Comparison of ENCODE assay signal across 24 mouse cellular contexts in genomic region chr8:94680414-94680813, GRCm38 (mm10). TPM values are rescaled to one million over a fixed set of nuclear protein-coding genes. Genes with fewer than 3 reads are reported as not detected.
DNase-seq lines count a peak whose midpoint lies in the region; ATAC-seq and TF ChIP-seq lines count a peak whose summit lies in the region.
"Had no signal": no experiment of that assay in that cellular context is flagged by ENCODE, and none has a peak within 500 bp of the region (broad histone marks: within the 10 kb centered on the region; RNA-seq: fewer than 3 reads in every experiment).

No protein-coding gene starts in this region.

- peak; percentile 20; the same call in 1 of the 2 replicates for TF ChIP-seq CTCF in gastrocnemius, adult 2 months (IDR thresholded peaks at IDR 0.05)
- peak; percentile 17 for TF ChIP-seq CTCF in left cerebral cortex, adult 2 months (IDR thresholded peaks at IDR 0.05)
- TF ChIP-seq CTCF in bone marrow macrophage, adult 2 months (IDR thresholded peaks at IDR 0.05; ENCODE audit: low read depth, low read length): 0 out of 2 replicates have a peak, but pooled peaks have one; percentile 12

- no peak for DNase-seq in gastrocnemius, adult 2 months
- DNase-seq in gastrocnemius, postnatal 36 days: no peak
- no peak for DNase-seq in left cerebral cortex, adult 2 months (ENCODE audit: extremely low spot score in 1 of 2, low spot score in 2 of 2)
- DNase-seq in left cerebral cortex, postnatal 36 days (ENCODE audit: low spot score in 2 of 2): no peak
- DNase-seq in A20 (ENCODE audit: low read depth, low spot score): peak; percentile 33
- no peak for DNase-seq in spleen, postnatal 4 days (ENCODE audit: low spot score in 2 of 2)
- DNase-seq: adrenal gland, postnatal 36 days; cerebellum, adult 18-20 months; cerebellum, postnatal 25 days; embryo, embryonic 11 days; heart, adult 11 months; kidney, adult 18-20 months; kidney, postnatal 36 days; lung, adult 2 months; right cerebral cortex, postnatal 4 days; thymus, postnatal 25 days had no signal

- 83% methylated on average over 3 of the region's 3 CpGs for WGBS in forebrain, embryonic 15.5 days

- no peak overlapping the region for H3K9ac ChIP-seq in forebrain, embryonic 15.5 days (replicated peaks)
- H3K9ac ChIP-seq: embryonic facial prominence, embryonic 15.5 days; heart, embryonic 13.5 days; hindbrain, embryonic 15.5 days; limb, embryonic 12.5 days had no signal

- intact Hi-C loops in gastrocnemius, adult 2 months (cut with DNase I): no loop called here
- intact Hi-C loops in gastrocnemius, postnatal 36 days (cut with DNase I): no loop called here
- intact Hi-C loops in left cerebral cortex, adult 2 months (cut with DNase I): no loop called here
- intact Hi-C loops in left cerebral cortex, postnatal 36 days (cut with DNase I): no loop called here

- H3K27ac ChIP-seq in gastrocnemius, adult 2 months: no peak overlapping the region
- no peak overlapping the region; the same call in 1 of the 2 replicates for H3K27ac ChIP-seq in left cerebral cortex, adult 2 months
- H3K27ac ChIP-seq in bone marrow macrophage, adult 2 months (ENCODE audit: insufficient read depth, low read depth, low read length): no peak overlapping the region
- no peak overlapping the region for H3K27ac ChIP-seq in forebrain, embryonic 15.5 days (replicated peaks)
- H3K27ac ChIP-seq: embryonic facial prominence, embryonic 15.5 days; heart, embryonic 13.5 days; hindbrain, embryonic 15.5 days; limb, embryonic 12.5 days; macrophage; midbrain, embryonic 10.5 days had no signal

- no peaks in the 10 kb centered on the region for H3K4me1 ChIP-seq in bone marrow macrophage, adult 2 months (ENCODE audit: control insufficient read depth, insufficient read depth, low read length)
- peaks cover 8% of the 10 kb centered on the region; the same call in 1 of the 2 replicates for H3K4me1 ChIP-seq in forebrain, embryonic 15.5 days
- H3K4me1 ChIP-seq: embryonic facial prominence, embryonic 15.5 days; heart, embryonic 13.5 days; hindbrain, embryonic 15.5 days; limb, embryonic 12.5 days had no signal

- no peak for TF ChIP-seq POLR2A in bone marrow macrophage, adult 2 months (IDR thresholded peaks at IDR 0.05; ENCODE audit: borderline replicate concordance, low read depth, low read length)

- no peaks in the 10 kb centered on the region for H3K9me3 ChIP-seq in forebrain, embryonic 15.5 days
- H3K9me3 ChIP-seq: embryonic facial prominence, embryonic 15.5 days; heart, embryonic 13.5 days; hindbrain, embryonic 15.5 days; limb, embryonic 12.5 days had no signal

- no peak overlapping the region for H3K4me2 ChIP-seq in forebrain, embryonic 15.5 days (replicated peaks)
- H3K4me2 ChIP-seq: embryonic facial prominence, embryonic 15.5 days; heart, embryonic 13.5 days; hindbrain, embryonic 15.5 days; limb, embryonic 12.5 days had no signal

- H3K36me3 ChIP-seq in forebrain, embryonic 15.5 days: no peaks in the 10 kb centered on the region
- H3K36me3 ChIP-seq: heart, embryonic 13.5 days; hindbrain, embryonic 15.5 days had no signal

- H3K4me3 ChIP-seq in gastrocnemius, adult 2 months: no peak overlapping the region
- no peak overlapping the region for H3K4me3 ChIP-seq in left cerebral cortex, adult 2 months
- H3K4me3 ChIP-seq in bone marrow macrophage, adult 2 months (ENCODE audit: insufficient read depth, low read length): no peak overlapping the region
- no peak overlapping the region for H3K4me3 ChIP-seq in forebrain, embryonic 15.5 days
- H3K4me3 ChIP-seq: embryonic facial prominence, embryonic 15.5 days; heart, embryonic 13.5 days; hindbrain, embryonic 15.5 days; limb, embryonic 12.5 days; midbrain, embryonic 10.5 days had no signal

- H3K27me3 ChIP-seq in forebrain, embryonic 15.5 days: no peaks in the 10 kb centered on the region
- H3K27me3 ChIP-seq: embryonic facial prominence, embryonic 15.5 days; heart, embryonic 13.5 days; hindbrain, embryonic 15.5 days; limb, embryonic 12.5 days had no signal

- no peak for ATAC-seq in forebrain, embryonic 15.5 days (replicated peaks)

RNA-seq across cellular contexts. Expression of gene Arl2bp, which starts 14.0 kb away (rescaled TPM):
- 10 to 100 TPM; 42.0 to 51.2 TPM for total RNA-seq in gastrocnemius, adult 2 months (2021)
- 10 to 100 TPM; 53.8 to 67.4 TPM for total RNA-seq in gastrocnemius, postnatal 36 days (2021)
- 100 to 1,000 TPM; 147 TPM for total RNA-seq in left cerebral cortex, adult 2 months (2021)
- 100 to 1,000 TPM; 153 to 159 TPM for total RNA-seq in left cerebral cortex, postnatal 36 days (2021)
- 25.3 and 32.4 TPM in 2 replicates for polyA plus RNA-seq in bone marrow macrophage, adult 2 months (2012; ENCODE audit: insufficient read depth, insufficient read length, missing spikeins)
- 198 and 206 TPM in 2 replicates for polyA plus RNA-seq in forebrain, embryonic 15.5 days (2015; fragmentation: Nextera tagmentation; extraction: Ambion mirVana)

RNA-seq across cellular contexts. Expression of gene Pllp, which starts 15.7 kb away (rescaled TPM):
- total RNA-seq in gastrocnemius, adult 2 months (2021): 1 to 10 TPM in 1 of 2 experiments, under 1 TPM in 1; 0.86 to 1.0 TPM
- 1 to 10 TPM in 1 of 2 experiments, under 1 TPM in 1; 0.51 to 3.4 TPM for total RNA-seq in gastrocnemius, postnatal 36 days (2021)
- total RNA-seq in left cerebral cortex, adult 2 months (2021): 10 to 100 TPM; 27.3 to 30.0 TPM
- total RNA-seq in left cerebral cortex, postnatal 36 days (2021): 10 to 100 TPM; 29.0 to 58.2 TPM
- not detected in 2 replicates for polyA plus RNA-seq in bone marrow macrophage, adult 2 months (2012; ENCODE audit: insufficient read depth, insufficient read length, missing spikeins)
- 1.3 and 1.5 TPM in 2 replicates for polyA plus RNA-seq in forebrain, embryonic 15.5 days (2015; fragmentation: Nextera tagmentation; extraction: Ambion mirVana)
- polyA plus RNA-seq: macrophage had no signal

Comparison
In these comparisons a context has a peak if more than half of its experiments do, and no peak if none do; other contexts are left out.
1. RNA of gene Pllp, which starts 15.7 kb away (total RNA-seq): 29.0 to 58.2 TPM in left cerebral cortex, postnatal 36 days and 27.3 to 30.0 TPM in left cerebral cortex, adult 2 months; 0.51 to 3.4 TPM in gastrocnemius, postnatal 36 days and 0.86 to 1.0 TPM in gastrocnemius, adult 2 months; every median in the first group is over 4 times any median in the second.
2. Peak in every context shown above with its lines, with median percentiles within 50 percentile points of each other: CTCF ChIP-seq.